Mouse (Mus musculus) embryonic fibroblast, embryonic 13.5 days (primary cell): Measurements from ENCODE around the gene Phf24. TPM values are rescaled to one million over a fixed set of nuclear protein-coding genes. Genes with fewer than 3 reads are reported as not detected.

Source experiments
- H3K27ac ChIP-seq: 2 replicates; pipeline ENCODE4 v1.5.1; 2012; ENCODE audit warnings: low read length, control low read depth, inconsistent platforms; ENCODE audit not compliant: insufficient read depth
- H3K4me1 ChIP-seq: 2 replicates; pipeline ENCODE4 v1.6.1; 2011; ENCODE audit warnings: low read length; ENCODE audit not compliant: control insufficient read depth, insufficient read depth
- H3K4me3 ChIP-seq: 2 replicates; pipeline ENCODE4 v1.5.1; 2011; ENCODE audit warnings: mild to moderate bottlenecking, control low read depth, low read length; ENCODE audit not compliant: insufficient read depth
- CTCF ChIP-seq: IDR thresholded peaks from 2 replicates; pipeline ENCODE4 v1.5.1; 2011; ENCODE audit warnings: mild to moderate bottlenecking, control low read depth, low read length, moderate library complexity, borderline replicate concordance; ENCODE audit not compliant: insufficient read depth
- POLR2A ChIP-seq: IDR thresholded peaks from 2 replicates; pipeline ENCODE4 v1.6.1; 2011; ENCODE audit warnings: low read depth, mild to moderate bottlenecking, control low read depth, low read length, moderate library complexity
- polyA plus RNA-seq: library from polyadenylated mRNA; stranded (reverse); fragments of >200 nt; gene quantifications from 2 replicates; pipeline ENCODE4 v1.2.4, GENCODE M21; 2011; ENCODE audit warnings: low read depth; ENCODE audit not compliant: missing spikeins, insufficient read length

The Phf24 gene
- polyA plus RNA-seq, 1 experiment = not detected

DNA sequence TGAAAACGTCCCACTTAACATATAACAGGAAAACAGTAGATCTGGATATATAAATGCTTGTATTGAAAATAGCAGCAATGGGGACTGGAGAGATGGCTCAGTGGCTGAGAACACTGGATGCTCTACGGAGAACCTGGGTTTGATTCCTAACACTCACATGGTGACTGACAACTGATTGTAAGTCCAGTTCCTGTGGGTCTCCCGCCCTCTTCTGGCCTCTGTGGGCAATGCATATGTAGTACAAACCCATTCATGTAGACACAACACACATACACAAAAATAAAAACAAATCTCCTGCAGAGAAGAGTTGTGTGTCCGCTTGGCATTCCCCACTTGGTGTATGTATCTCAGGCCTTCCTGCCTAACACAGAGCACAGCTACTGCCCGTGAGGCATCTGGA lies 11.7 kb downstream of the Phf24 start:
- H3K27ac ChIP-seq = no peak overlapping the region
- no peaks in the 10 kb centered on the region for H3K4me1 ChIP-seq
- TF ChIP-seq POLR2A (no peak), CTCF (no peak)
- no peak overlapping the region for H3K4me3 ChIP-seq

DNA sequence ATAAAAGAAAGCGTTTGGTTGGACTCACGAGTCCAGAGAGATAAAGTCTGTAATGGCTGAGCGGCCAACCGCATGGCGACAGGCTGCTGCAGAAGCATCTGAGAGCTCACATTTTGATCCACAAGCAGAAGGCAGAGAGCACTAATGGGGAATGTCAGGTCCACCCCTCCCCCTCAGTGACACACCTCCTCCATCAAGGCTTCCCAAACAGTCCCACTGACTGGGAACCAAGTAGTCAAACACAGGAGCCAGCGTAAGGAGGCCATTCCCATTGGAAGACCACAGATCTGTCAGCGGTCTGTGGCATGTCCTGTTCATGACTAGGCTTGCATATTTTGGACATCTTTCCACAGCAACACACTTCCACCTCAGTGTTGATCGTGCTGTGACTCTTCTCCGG lies 12.5 kb downstream of the Phf24 start:
- H3K4me1 ChIP-seq = no peaks in the 10 kb centered on the region
- no peak for TF ChIP-seq CTCF
- no peak for TF ChIP-seq POLR2A

GRCm38 (mm10) chr4:42932229-42932969 lies 15.9 kb downstream of the Phf24 start:
- Histone ChIP-seq H3K4me1 (no peaks in the 10 kb centered on the region), H3K27ac (no peak overlapping the region), H3K4me3 (no peak overlapping the region)
- TF ChIP-seq CTCF (no peak), POLR2A (no peak)

More for the DNA sequence above, 12.5 kb downstream of the Phf24 start:
- no peak overlapping the region for H3K4me3 ChIP-seq
- no peak overlapping the region for H3K27ac ChIP-seq

DNA sequence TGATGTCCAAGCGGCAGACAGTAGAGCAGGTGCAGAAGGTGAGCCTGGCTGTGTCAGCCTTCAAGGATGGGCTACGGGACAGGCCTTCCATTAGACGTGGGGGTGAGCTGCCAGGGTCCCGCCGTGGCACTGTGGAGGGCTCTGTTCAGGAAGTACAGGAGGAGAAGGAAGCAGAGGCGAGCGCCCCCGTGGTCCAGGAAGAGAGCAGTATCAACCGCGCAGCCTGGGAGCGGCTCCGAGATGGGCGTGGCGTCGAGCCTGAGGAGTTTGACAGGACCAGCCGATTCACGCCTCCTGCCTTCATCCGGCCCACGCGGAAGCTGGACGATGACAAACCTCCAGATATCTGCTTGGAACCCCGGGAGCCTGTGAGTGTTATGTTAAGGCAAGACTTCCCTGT lies 17.2 kb downstream of the Phf24 start:
- TF ChIP-seq POLR2A (no peak), CTCF (no peak)
- no peak overlapping the region for H3K4me3 ChIP-seq
- H3K4me1 ChIP-seq = no peaks in the 10 kb centered on the region
- no peak overlapping the region for H3K27ac ChIP-seq

- no peak overlapping the region for H3K27ac ChIP-seq
- no peak overlapping the region for H3K4me3 ChIP-seq
- no peaks in the 10 kb centered on the region for H3K4me1 ChIP-seq
- TF ChIP-seq CTCF = no peak
- no peak for TF ChIP-seq POLR2A
Observed at GRCm38 (mm10) chr4:42941396-42941795, 24.9 kb downstream of the Phf24 start.

DNA sequence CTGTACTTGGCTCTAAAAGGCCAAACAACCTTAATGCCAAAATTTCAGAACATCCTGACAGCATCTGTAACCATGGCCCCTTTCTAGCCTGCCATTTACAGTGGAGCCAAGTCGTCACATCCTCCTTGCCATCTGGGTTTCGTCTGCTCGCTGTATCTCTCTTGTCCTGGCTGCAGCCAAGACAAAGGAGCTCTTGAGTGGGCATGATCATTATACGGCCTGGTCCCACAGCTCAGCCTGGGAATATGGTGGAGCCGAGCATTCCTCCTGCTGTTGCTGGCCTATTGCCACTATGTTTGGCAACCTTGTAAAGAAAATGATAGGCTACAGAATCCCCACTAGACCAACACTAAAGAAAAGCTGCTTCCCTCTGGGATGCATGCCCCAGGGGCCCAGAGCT lies 26.9 kb downstream of the Phf24 start:
- Histone ChIP-seq H3K4me3 (no peak overlapping the region), H3K27ac (no peak overlapping the region), H3K4me1 (no peaks in the 10 kb centered on the region)
- TF ChIP-seq POLR2A = no peak
- no peak for TF ChIP-seq CTCF

- Histone ChIP-seq H3K4me3 (no peak overlapping the region), H3K4me1 (0 out of 2 replicates have a peak, but pooled peaks cover 3% of the 10 kb centered on the region), H3K27ac (no peak overlapping the region)
- no peak for TF ChIP-seq CTCF
- TF ChIP-seq POLR2A = no peak
Observed at GRCm38 (mm10) chr4:42944185-42944584, 27.7 kb downstream of the Phf24 start.

DNA sequence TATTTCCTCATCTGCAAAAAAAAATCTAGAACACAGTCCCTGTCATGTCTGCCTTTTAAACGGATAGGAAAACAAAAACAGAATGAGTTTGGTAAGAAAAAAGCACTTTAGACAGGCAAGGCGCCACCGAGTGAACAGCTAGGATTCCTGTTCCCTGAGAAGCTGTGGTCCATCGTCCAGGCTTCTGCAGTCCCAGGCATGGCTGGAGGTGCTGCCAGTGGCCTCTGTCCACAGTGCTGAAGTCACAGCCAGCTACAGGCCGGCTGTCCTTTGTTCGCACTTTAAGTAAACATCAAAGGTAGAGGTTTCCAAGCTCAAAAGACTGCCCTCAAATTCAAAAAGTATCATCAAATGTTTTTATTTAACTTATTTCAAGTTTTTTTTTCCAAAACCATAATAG lies 28.6 kb downstream of the Phf24 start:
- no peak for TF ChIP-seq CTCF
- TF ChIP-seq POLR2A = no peak
- Histone ChIP-seq H3K4me1 (0 out of 2 replicates have a peak, but pooled peaks cover 3% of the 10 kb centered on the region), H3K4me3 (no peak overlapping the region), H3K27ac (no peak overlapping the region)

DNA sequence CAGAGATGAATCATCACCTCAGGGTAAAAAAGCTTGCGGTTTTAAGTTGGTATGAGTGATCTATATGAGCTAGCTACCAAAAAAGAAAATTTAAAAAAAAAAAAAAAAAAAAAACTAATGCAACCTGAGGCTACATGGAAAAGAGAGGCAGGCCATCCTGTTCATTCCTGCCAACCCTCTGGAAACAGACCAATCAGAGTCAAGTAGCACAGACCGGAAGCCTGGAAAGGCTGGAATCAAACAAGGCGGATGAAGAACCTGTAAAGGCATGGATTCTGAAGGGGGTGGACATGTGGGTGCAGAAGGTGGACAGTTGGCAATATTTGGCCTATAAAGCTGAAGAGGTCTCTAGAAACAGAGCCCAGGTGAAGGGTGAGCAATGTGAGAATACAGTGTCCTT lies 29.0 kb downstream of the Phf24 start:
- Histone ChIP-seq H3K27ac (no peak overlapping the region), H3K4me3 (no peak overlapping the region), H3K4me1 (0 out of 2 replicates have a peak, but pooled peaks cover 3% of the 10 kb centered on the region)
- TF ChIP-seq CTCF (no peak), POLR2A (no peak)

- H3K27ac ChIP-seq = no peak overlapping the region
Observed at GRCm38 (mm10) chr4:42945952-42946351, 29.5 kb downstream of the Phf24 start.

More at GRCm38 (mm10) chr4:42945952-42946351, 29.5 kb downstream of the Phf24 start:
- Histone ChIP-seq H3K4me3 (no peak overlapping the region), H3K4me1 (peaks cover 5% of the 10 kb centered on the region; the same call in 1 of the 2 replicates)
- TF ChIP-seq POLR2A (no peak), CTCF (no peak)
